Mouse (Mus musculus) adrenal gland, postnatal 36 days (tissue): ENCODE measurements around the gene Ppara. TPM values are rescaled to one million over a fixed set of nuclear protein-coding genes. Genes with fewer than 3 reads are reported as not detected.

Experiments used
- DNase-seq, 2 experiments: peaks; one replicate each; pipeline ENCODE4 v3.0.0; 2021; ENCODE audit warnings: mixed read lengths in 1 of 2
- long read RNA-seq, 2 experiments: library from polyadenylated mRNA; stranded (forward); transcript quantifications; one replicate each; pipeline ENCODE4 v2.0.0; 2021; ENCODE audit warnings: borderline sequencing depth in 2 of 2
- total RNA-seq, 2 experiments: library from RNA; stranded (reverse); gene quantifications; 2 replicates each; pipeline ENCODE4 v1.2.3; 2021

The Ppara gene
- 10 to 100 TPM; 23.9 to 38.5 TPM for total RNA-seq
- long read RNA-seq, experiment 1, transcript Ppara-202 (8 exons, 3,413 nt), result major isoform, 13 of 44 reads
- long read RNA-seq, experiment 1, transcript Ppara-201 (8 exons, 2,063 nt), result minor isoform, 5 of 44 reads
- long read RNA-seq, experiment 1, partial matches to known transcripts, result 7 of 44 reads
- long read RNA-seq, experiment 1, other reads (novel, unspliced or antisense), result 16 of 44 reads
- long read RNA-seq, experiment 2, partial matches to known transcripts, result 1 of 2 reads
- long read RNA-seq, experiment 2, other reads (novel, unspliced or antisense), result 1 of 2 reads

DNA sequence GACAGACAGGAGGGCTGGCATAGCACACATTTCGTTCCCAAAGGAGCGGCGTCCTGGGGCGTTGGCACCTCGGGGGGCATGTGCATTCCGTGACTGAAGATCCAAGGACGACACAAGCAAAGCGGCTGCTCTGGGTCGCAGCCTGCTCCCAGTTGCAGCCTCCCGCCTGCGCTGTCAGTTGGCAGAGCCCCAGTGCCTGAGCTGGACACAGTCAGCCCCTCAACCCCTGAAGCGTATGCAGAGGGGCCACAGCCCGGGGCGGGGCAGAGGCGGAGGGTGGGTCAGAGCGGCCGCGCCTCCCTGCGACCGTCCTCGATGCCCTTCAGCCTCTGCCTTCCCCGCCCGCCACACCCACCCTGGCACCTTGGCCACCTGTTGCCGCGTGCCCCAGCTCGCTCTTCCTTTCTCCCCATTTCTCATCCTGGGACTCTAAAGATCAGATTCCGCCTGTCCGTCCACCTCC, at the start of gene Ppara:
Gene Ppara, plus strand, starts transcription at position 413 of the 463 bp plus-strand sequence.
- DNase-seq, result peak; percentile 42 to 74

DNA sequence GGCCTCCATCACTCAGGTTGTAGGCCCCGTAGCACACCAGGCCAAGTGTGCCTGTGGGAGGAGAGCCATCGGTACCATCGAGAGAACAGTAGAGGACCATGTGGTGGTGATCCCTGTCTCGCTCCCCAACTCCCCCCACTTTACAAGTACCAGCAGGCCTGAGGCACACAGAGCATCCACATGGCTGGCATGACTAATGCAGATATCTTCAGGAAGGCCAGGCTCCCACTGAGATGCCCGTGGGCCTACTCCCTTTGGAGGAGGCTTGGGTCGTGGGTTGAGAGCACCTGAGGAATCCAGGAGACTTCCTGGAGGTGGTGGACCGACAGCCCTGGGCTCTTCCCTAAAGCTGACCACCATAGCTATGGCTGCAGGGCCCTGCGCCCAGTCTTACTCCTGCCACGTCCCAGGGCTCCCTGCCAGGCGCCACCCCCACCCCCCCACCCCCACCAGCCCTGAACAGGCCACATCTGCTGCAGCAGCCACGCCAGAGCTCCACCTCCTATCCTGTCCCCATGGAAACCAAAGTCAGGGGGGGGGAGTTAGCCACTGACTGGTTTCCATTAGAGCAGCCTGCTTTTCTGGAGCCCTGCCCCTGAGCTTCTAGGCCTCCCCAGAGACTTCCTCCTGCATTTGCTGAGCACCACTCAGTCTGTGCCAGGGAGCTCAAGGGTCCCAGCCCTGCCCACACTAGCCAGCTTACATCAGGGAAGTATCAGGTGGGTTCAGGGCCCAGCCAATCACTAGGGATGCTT, 48.0 kb upstream of the Ppara start:
- peak; percentile 72 to 83 for DNase-seq

DNA sequence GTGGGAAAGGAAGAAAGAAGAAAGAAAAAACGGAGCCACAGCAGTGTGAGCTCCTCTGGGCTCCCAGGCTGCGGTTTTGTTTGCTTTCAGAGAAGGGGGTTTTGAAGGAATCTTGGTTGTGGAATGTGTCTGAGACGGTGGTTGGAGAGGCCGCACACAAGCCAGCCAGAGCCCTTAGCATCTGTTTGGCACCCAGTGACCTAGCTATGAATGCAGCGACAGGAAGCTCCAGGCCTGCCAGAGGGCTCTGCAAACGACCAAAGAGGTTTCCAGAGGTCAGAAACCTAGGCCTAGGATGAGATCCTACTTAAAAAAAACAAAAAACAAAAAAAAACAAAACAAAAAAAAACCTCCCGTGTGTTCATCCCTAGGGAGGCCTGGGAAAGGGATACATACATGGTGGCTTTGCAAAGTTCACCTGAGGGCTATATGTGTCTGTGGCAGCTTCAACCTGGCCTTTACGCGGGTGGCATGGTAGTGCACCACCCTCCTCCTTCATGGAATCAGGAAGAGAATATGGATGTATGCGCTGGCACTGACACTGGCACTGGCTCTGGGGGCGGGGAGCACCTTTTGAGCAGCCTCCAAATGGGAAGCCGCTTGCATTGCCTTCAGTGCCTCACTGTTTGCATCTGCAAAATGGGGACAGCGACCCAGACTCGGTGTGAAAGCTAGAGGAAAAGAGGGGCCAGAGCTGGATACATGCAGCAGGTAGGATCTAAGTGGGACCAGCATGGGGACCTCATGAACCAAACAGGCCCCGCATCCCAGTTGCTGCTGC, 47.0 kb upstream of the Ppara start:
- peak in 1 of 2 experiments; percentile 50 for DNase-seq

DNA sequence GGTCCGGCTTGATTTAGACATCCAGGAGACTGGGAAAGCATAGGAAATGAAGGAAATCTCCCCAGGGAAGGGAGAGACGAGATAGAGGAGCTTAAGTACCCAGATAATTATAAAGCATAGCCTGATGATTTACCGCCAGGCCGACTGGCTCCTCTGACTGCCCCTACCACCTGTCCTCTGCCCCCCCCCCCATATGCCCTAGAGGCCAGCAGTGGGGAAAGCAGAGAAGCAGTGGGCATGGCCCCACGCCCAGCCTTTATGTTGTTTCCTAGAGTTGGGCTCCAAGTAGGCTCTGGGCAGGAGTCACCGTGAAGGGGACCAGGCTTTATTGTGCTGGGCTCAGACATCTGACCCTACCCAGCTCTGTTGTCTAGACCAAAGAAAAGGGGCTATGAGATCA, 46.0 kb upstream of the Ppara start:
- peak in 1 of 2 experiments; percentile 19 for DNase-seq

DNA sequence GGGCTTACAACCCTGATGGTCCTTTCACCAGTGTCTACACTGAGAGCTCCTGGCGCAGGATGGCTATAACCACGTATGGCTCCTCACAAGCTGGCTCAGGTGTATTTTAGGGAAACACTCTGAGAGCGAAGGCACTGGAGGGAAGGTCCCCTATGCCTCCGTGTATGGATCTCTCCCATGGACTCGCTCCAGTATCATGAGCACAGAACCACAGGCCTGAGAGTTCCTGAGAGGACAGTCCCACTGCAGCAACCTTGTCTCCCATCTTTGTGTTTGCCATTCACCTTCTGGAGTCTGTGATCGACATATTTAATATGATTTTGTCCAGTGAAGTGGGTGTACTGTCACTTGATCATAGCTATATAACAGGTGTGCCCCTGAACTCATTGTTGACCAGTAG, 45.3 kb upstream of the Ppara start:
- DNase-seq, result peak; percentile 0 to 1

DNA sequence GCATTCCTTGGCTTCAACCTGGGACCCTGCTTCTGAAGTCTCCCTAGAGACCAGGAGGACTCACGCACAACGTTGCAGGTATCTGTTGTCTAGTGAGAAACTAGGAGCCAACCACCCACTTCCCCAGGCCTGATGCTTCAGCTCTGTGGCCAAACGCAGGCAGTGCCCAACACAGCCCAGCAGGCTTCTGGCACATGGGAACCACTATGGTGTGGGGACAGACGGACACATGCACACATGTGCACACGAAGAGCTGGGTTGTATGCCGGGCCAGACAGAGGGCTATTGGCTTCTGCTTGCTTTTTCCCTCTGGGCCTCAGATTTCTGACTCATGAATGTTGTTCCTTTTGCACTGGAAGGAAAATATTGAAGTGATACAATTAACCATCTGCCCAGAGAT, 44.7 kb upstream of the Ppara start:
- DNase-seq, result no peak

DNA sequence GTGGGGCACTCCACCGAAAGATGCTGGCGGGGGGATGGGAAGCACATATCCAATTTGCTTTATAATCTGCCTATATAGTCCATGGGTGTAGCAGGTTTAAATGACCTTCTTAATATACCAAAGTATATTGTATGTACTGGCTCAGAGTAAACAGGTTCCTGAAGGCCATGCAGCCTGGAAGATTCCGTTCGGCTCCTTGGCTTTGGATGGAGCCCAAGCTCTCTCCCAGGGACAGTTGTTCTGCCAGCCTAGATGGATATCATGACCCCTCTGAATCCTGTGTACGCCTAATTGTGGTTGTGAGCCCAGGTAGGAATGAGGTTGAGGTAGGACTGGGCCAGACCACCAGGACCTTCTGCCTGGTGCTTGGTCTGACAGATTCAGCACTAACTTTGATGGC, 43.9 kb upstream of the Ppara start:
- DNase-seq, result peak in 1 of 2 experiments; percentile 51

DNA sequence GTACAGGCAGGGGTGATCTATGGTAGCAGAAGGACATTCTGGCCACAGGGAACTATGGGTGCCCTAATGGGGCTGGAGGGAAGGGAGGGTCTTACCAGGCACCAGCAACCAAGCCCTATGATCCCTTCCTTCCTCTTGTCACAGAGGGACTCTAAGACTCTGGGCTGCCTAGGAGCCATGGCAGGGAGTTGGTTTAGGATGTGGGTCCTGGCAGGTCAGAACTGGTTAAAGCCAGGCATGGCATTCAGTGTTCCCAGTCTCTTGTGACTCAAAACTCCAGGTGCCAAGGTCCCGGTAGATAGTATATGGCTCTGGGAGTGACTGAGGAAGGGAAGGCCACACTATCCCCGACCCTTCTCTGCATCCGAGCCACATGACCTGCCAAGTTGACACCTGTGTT, 41.7 kb upstream of the Ppara start:
- DNase-seq, result no peak

DNA sequence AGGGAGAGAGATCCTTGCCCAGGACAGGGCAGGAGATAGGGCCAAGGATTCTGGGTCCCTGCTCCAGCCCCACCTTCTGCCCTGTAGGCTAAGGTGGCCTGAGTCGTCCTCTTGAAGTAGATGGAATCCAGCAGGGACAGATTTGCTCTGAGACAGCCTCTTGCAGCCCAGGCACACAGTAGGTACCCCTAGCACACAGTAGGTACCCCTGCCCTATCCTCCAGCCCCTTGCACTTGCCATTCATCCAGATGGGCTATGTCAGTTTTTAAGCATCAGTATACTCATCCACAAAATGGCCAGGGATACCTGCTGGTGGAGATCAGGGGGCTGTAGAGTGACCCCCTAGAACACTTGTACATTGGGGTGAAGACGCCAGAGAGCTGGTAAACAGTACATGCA, 41.0 kb upstream of the Ppara start:
- DNase-seq, result no peak

DNA sequence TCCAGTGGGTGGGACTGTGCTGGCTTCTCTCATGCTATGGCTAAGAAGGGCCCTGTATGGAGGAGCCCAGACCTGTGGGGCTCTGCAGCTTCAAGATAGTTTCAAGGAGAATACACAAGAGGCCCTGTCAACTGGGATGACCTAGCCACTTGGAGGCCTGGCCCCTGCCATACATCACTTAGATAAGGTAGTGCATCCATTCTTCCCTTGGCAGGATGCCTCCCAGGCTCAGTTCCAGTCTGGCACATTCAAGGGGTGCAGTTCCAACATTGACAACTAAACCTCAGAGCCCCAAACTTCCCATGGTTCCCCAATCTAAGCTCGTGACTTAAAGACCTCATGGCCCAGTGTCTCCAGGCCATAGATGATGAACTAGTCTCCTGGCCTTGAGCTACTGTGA, 40.4 kb upstream of the Ppara start:
- DNase-seq, result peak; percentile 68 to 77

DNA sequence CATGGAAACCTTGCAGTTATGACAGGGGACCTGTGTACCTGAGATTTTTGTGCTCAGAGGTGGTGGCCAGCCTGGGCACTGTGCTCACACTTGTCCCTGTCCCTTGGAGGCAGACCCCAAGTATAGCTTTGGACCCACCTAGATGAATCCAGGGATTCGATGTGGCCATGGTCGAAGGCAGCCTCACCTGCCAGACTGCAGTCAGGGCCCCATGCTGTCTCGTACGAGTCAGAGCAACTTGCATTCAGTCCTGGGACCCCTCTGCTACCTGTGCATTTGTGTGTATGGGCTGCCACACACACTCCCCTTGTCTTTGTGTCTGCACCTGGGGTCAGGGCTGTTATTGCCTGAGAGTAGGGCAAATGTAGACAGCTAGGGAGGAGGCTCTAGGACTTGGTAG, 39.5 kb upstream of the Ppara start:
- no peak for DNase-seq

DNA sequence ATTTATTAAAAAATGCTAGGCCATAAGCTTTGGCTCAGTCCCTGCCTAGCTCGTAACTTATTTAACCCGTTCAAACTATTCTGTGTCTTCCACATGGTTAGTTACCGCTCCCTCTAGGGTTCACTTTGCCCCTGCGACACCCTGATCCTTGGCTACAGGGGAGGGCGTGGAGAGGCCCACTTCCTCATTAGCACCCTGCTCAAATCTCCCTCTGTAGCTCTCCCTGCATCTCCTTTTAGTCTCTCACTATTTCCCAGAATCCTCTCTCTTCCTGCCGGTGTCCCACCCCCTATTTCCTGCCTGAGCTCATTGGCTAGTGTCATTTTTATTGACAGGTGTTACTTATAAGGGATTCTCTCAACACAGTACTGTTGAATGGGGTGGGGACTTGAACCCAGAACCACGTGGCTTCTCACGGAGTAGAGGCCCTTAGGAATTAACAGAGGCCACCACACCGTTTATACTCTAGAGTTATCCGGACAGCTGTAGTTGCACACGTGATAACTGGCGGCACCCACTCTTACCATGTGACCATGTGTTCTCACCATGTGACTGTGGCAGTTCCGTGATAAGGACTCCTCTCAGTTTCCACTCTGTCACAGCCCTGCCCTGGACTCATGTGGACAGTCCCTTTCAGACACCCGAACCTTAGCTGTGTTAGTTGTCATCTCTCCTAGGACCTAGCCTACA, 36.3 kb upstream of the Ppara start:
- no peak for DNase-seq

DNA sequence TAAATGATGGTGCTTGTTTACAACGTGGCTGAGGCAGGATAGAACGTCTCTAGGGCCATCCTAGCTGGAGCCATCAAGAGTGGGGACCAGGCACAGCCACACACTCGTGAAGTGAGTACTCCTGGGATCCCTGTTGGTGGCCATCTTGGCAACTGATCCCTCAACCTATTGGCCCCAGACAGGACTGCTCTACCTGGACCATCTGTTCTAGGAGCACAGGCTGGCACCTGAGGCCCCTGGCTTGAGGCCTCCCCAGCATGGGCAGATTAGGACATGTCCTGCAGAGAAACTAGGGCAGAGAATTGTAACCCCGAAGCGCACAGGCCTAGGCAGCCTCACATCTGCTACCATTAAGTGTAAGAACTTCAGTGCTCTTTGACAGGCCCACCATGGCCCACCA, 35.3 kb upstream of the Ppara start:
- no peak for DNase-seq

DNA sequence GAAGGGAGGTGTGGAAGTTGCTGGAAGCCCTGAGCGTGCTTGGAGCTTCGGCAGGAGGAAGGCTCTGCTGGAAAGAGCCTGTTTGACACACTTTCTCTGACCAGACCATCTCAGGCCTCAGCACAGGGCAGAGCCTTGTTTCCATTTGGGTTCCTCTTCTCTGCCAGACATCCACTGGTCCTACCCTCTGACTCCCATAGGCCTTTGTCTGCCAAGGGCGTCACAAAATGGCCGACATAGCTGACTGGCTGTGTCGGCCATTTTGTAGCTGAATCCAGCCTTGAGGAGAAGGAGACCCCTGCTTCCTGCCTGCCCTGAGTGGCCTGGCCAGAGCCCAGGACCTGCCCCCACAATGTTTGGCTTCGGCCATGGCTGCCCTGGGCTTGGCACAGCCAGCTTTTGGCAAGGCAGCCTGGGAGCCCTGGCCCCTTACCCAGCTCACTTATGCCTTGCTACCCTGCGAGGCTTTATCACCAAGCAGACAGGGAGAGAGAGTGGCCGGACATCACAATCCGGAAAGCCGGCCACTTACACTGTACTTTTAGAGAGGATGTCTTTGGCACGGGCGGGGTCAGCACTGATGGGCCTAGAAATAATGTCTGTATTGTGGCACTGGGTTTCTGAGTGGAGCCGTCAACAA, 34.8 kb upstream of the Ppara start:
- no peak for DNase-seq

DNA sequence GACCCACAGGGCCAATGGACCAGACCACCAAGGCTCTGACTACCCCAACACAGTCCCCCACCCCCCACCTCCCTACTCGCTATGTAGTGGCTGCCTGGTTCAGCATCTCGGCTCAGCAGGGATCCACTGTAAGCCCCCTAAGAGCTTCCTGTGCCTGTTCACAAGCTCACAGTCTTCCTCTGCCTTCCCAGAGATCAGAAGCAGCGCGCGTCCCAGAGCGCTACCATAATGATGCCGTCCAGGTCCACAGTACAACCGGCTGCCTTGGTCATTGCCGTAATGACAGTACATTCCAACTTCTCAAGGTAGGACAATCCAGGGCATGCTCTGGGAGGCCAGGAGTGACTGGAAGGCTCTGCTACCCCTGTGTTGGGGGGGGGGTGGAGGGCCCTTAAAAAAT, 34.1 kb upstream of the Ppara start:
- no peak for DNase-seq

DNA sequence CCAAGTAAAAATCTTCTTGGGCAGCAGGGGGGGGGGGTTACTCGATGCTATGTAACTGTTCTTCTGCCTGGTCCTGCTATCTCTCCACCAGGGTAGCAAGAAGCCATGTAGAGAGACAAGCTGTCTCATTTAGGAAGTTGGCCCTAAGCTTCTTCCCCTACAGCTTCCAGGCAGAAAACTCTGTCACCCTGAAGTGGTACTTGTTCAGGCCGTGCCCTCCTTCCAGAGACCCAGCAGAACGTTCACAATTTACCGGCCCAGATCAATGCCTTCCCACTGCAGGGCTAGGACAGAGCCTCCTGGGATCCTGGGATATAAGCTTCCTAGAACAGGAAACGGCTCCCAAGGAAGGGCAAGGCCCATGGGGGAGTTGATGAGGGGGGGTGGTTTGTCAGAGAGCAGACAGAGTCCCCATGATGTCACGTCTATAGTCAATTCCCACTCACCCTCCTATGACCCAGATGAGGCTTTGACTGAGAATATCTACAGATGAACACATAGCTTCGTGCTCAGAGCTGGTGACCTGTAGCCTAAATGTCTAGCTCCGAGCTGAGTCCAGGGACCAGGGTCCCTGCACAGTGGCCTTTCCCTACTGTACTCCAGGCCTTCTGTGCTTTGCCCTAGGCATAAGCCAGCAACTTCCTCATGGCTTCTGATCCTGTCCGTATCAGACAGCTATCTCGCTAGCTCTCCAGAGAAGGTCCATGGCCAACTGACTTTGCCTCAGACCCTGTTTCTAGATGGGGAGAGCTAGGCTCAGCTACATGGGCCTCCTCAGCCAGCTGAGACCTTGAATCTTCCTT, 33.5 kb upstream of the Ppara start:
- DNase-seq, result no peak

DNA sequence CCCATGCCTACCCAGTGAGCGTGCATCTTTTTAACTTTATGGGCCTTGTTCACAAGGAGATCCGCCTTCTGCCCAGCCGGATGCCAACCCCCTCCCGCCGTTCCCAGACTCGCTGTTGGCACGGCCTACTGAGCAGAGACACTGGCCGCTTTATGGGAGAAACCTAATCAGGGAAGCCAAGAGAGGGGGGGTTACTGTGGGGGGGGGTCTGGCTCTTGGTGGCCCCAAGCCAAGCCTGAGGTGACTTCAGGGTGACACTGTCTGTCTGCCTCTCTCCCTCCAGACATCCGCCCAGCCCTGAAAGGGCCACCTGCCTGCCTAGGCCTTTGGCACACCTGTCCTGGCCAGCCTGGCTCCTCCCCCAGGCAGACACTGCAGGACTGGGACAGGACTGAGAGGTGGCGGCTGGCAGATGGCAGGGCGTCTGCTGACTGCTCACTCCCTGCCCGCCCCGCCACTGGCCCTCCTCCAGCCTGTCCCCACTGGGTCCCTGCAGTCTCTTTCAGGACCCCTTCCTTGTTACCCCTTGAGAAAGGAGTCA, 32.3 kb upstream of the Ppara start:
- peak; percentile 67 to 77 for DNase-seq

DNA sequence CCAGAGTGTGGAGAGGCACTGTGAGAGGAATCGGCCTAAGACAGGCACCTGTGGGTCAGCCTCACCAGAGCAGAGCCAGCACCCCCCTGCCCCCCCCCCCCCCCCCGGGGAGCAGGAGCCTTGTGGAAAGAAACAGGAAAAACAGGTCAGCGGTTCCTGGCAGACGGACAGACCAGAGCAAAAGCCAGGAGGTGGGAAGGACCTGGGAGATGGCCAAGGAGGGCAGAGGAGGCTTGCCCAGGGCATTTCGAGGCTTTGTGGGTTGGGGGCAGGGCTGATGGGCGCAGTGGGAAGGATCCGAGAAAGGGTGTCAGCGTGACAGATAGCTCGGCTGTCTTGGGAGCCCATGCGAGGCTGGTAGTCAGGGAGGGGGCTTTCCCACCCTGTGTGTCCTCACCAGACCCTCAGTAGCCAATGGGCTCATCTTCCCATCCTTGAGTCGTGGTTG, 31.6 kb upstream of the Ppara start:
- DNase-seq, result peak; percentile 82 to 85

DNA sequence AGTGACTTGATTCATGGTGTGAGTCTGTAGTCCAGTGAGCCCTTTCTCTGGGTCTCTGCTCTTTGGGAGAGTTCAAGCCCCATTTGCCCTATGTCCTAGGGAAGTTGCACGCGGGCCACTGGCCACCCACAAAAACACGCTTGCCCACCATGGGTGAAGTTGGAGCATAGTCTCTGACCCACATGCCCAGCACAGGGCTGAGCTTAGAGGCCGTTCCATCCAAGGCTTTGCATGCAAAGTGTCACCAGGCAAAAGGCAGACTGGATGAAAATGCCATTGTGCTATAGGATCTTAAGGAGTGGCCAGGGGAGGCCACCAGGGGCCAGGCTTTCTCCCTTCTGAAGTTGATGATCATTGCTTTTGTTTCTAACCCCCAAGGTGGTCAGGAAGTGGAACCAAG, 30.9 kb upstream of the Ppara start:
- DNase-seq, result no peak

DNA sequence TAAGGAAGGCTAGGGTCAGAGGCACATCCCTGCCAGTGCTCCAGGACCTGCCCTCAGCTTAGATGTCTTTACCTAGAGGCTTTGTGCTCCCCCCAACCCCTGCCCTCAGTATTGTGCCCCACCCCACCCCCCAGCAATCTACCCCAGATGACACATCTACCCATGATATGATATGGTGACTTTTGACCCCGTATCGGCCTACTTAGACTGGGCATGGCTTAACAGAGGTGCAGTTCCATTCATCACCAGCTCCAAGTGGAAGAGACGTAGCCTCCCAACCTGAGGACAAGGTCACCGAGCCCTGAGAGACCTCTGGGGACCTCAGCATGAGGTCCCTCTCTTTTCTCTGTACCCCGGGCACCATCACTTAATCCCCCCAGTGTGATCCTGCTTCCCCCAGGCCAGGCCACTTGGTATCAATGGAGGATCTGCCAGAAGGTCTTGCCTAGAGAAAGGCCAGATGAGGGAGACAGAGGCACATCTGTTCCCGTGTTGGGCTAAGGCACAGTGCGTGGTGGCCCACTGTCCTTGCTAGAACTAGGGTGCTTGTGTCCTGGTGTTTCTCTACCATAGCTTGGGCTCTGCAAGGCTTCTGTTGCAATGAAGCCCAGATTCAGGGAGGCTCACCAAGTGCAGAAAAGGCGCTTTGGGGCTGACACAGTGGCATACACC, 30.3 kb upstream of the Ppara start:
- DNase-seq, result no peak
